Mouse (Mus musculus) heart, embryonic 13.5 days (tissue): ENCODE results near the gene Trnau1ap. TPM values are rescaled to one million over a fixed set of nuclear protein-coding genes. Genes with fewer than 3 reads are reported as not detected.

Experiments
- ATAC-seq: fragments of 200-750 bp; cut with Nextera tagmentation; 2 replicates; pipeline ENCODE4 v1.8.0; 2017; ENCODE audit warnings: moderate TSS enrichment; ENCODE audit not compliant: insufficient number of reproducible peaks, low FRiP score, low TSS enrichment; ENCODE audit errors: extremely low read depth
- H3K27ac ChIP-seq: fragments of 300-500 bp; sonication (generic); replicated peaks from 2 replicates; pipeline ENCODE4 v1.5.1; 2015; ENCODE audit warnings: moderate library complexity, mild to moderate bottlenecking, inconsistent platforms
- H3K27me3 ChIP-seq: fragments of 300-500 bp; sonication (generic); replicated peaks from 2 replicates; pipeline ENCODE4 v1.6.1; 2015; ENCODE audit warnings: mild to moderate bottlenecking, inconsistent platforms
- H3K36me3 ChIP-seq: fragments of 300-500 bp; sonication (generic); 2 replicates; pipeline ENCODE4 v1.6.1; 2015; ENCODE audit warnings: mild to moderate bottlenecking, inconsistent platforms
- H3K4me1 ChIP-seq: fragments of 300-500 bp; sonication (generic); 2 replicates; pipeline ENCODE4 v1.6.1; 2015; ENCODE audit warnings: inconsistent platforms
- H3K4me2 ChIP-seq: fragments of 300-500 bp; sonication (generic); 2 replicates; pipeline ENCODE4 v1.6.1; 2015; ENCODE audit warnings: inconsistent platforms, mild to moderate bottlenecking, moderate library complexity
- H3K4me3 ChIP-seq: fragments of 300-500 bp; sonication (generic); 2 replicates; pipeline ENCODE4 v1.5.1; 2015; ENCODE audit warnings: moderate library complexity, mild to moderate bottlenecking, inconsistent platforms
- H3K9ac ChIP-seq: fragments of 300-500 bp; sonication (generic); 2 replicates; pipeline ENCODE4 v1.6.1; 2015; ENCODE audit warnings: inconsistent platforms, mild to moderate bottlenecking, moderate library complexity
- H3K9me3 ChIP-seq: fragments of 300-500 bp; sonication (generic); 2 replicates; pipeline ENCODE4 v1.6.1; 2016; ENCODE audit warnings: inconsistent platforms
- WGBS: fragments of 180-500 bp; shearing (Covaris S2); methylation state at CpG from one replicate; pipeline ENCODE4 v1.1.7; 2015; ENCODE audit warnings: mixed read lengths; 5-methylcytosine and 5-hydroxymethylcytosine counted together
- polyA plus RNA-seq: library from polyadenylated mRNA; unstranded; fragments of >200 nt; fragmentation: Nextera tagmentation; extraction: Ambion mirVana; gene quantifications from 2 replicates; pipeline ENCODE4 v1.2.1, GENCODE M21; 2015

Gene Trnau1ap
- polyA plus RNA-seq, 1 experiment from 2014 or later: 61.9 TPM

DNA sequence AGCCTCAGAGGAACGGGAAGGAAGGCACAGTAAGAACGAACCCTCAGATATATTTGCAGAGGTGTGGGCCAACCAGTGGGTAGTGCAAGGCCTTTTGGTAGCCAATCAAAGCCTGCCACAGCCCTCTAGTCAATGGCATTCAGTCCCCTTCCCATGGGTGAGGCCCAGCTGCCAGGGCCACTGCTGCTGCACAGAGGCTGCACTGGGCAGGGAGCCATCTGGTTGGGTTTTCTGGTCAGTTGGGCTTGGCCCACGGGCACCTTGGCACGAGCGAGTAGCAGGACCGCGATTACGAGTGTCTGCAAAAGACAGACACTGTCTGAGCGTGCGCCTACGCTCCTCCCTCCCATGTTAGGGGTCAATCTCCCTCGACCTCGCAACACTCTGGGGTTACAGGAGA, 9.6 kb upstream of the Trnau1ap start:
- no peak for ATAC-seq
- WGBS: 86% methylated on average over 13 of the region's 13 CpGs
- peaks cover 67% of the 10 kb centered on the region for H3K36me3 ChIP-seq
- H3K4me3 ChIP-seq: no peak overlapping the region
- no peak overlapping the region for H3K27ac ChIP-seq
- no peak overlapping the region for H3K9ac ChIP-seq
- no peaks in the 10 kb centered on the region for H3K9me3 ChIP-seq
- no peak overlapping the region for H3K4me2 ChIP-seq
- peaks cover 16% of the 10 kb centered on the region for H3K4me1 ChIP-seq
- H3K27me3 ChIP-seq: no peaks in the 10 kb centered on the region

DNA sequence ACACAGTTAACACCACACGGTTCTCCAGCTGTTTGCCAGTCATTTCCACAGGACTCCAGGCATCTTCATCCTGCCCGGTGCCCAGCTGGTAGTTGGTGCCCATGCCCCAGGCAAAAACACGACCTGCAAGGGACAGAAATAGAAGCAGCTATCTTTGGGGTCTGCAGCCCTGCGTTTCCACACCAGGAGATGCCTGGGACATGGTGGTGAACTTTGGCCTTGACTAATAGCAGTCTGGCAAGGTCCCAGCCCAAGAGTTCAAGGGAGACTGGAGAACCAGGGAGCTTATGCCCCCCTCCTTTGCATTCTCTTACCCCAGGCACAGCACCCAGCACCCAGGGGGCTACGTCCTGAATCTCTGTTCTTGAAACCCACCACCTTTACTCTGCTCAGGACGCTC, 3.5 kb upstream of the Trnau1ap start:
- Histone ChIP-seq H3K36me3 (peaks cover 65% of the 10 kb centered on the region), H3K4me3 (no peak overlapping the region), H3K9me3 (no peaks in the 10 kb centered on the region), H3K27ac (no peak overlapping the region), H3K4me1 (peaks cover 19% of the 10 kb centered on the region), H3K27me3 (no peaks in the 10 kb centered on the region), H3K9ac (no peak overlapping the region), H3K4me2 (no peak overlapping the region)
- WGBS: 63% methylated on average over 6 of the region's 6 CpGs
- ATAC-seq: no peak

DNA sequence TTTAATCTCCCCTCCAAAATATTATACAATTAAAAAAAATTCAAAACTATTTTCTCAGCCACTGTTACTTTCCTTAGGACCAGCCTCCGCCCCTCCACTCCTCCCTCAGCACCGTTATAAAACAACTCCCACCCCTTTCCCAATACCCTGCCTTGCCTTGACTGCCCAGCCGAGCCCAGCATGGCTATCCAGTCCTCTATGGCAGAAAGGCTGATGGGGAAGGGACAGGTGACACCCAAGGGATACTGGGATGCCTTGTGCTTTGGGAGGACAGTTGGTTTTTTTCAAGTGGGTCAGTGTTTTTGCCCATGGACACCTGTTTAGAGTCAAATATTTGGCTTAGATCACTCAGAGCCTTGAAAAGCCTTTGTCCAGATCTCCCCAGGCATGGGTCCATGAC, 2.6 kb upstream of the Trnau1ap start:
- ATAC-seq: no peak
- Histone ChIP-seq H3K27ac (no peak overlapping the region), H3K4me2 (no peak overlapping the region), H3K4me3 (no peak overlapping the region), H3K36me3 (peaks cover 56% of the 10 kb centered on the region), H3K4me1 (peaks cover 21% of the 10 kb centered on the region), H3K27me3 (no peaks in the 10 kb centered on the region), H3K9ac (no peak overlapping the region), H3K9me3 (no peaks in the 10 kb centered on the region)
- 87% methylated on average over 3 of the region's 3 CpGs for WGBS

DNA sequence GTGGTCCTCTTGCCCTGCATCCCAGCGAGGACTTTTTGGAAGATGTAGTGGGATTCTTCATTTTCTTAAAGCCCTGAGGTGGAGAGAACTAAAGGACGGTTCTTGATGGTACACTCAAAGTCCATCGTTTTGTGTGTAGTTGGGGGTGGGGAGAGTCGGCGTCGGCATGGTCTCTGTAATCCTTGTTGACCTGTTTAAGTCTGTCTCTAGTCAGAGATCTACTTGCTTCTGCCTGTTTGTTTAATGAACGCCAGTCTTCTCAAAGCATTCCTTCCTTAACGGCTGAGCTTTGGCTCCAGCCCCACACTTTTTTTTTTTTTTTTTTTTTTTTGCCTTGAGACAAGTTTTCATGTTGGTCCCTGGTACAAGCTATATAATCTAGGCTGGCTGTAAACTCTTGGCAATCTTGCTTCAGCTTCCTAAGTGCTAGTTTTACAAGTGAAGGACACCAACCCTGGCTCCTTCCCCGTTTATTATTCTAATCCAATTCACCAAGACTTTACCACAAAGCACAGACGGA, 557 bp upstream of the Trnau1ap start:
- Histone ChIP-seq H3K9me3 (no peaks in the 10 kb centered on the region), H3K9ac (peak overlapping the region; percentile 94), H3K27ac (peak overlapping the region; percentile 90), H3K4me3 (peak overlapping the region; percentile 85), H3K36me3 (peaks cover 47% of the 10 kb centered on the region), H3K27me3 (no peaks in the 10 kb centered on the region), H3K4me2 (peak overlapping the region; percentile 83), H3K4me1 (peaks cover 21% of the 10 kb centered on the region)
- no peak for ATAC-seq
- 11% methylated on average over 10 of the region's 10 CpGs for WGBS

DNA sequence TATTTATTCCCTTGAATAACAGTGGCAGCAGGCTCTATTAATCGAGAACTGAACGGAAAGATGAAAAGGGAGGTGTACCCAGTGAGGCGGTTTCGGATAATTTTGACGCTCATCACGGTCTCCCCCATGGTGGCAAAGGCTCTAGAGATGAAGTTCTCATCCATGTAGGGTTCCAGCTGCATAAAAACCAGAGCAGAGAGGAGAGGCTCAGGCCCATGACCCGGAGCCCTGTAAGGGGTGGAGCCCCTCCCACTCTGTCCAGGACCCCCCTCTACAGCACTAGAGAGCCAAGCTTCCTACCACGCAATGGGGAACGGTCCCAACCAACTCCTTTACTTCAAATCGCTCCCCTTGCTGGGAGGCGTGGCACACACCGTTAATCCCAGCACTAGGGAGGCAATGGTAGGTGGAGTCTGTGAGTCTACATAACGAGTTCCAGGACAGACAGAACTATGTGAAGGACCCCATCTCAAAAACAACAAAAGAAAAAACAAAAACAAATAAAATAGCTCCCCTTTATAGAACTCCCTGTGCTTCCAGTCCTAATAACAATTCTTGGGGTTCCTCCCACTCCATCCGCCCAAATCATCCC, 851 bp downstream of the Trnau1ap start:
- 46% methylated on average over 14 of the region's 14 CpGs for WGBS
- ATAC-seq: no peak

DNA sequence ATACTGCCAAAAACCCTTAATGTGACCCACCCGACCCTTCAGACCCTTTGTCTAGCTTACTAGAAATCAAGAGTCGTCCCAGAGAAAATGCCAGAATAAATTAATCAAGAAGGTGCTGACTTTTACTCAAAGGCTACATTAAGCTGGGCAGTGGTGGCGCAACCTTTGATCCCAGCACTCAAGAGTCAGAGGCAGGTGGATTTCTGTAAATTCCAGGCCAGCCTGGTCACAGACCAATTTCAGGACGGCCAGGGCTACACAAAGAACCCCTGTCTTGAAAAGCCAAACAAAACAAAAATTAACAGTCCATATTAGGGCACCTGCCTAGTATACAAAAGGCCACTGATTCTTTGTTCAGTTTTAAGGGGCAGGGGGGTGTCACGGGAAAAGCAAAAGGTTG, 2.9 kb downstream of the Trnau1ap start:
- Histone ChIP-seq H3K9ac (no peak overlapping the region), H3K4me2 (no peak overlapping the region), H3K4me1 (peaks cover 17% of the 10 kb centered on the region), H3K27me3 (no peaks in the 10 kb centered on the region), H3K27ac (no peak overlapping the region), H3K9me3 (no peaks in the 10 kb centered on the region), H3K36me3 (peaks cover 46% of the 10 kb centered on the region), H3K4me3 (no peak overlapping the region)
- WGBS: 79% methylated on average over 5 of the region's 5 CpGs
- ATAC-seq: no peak

More for the DNA sequence above, 851 bp downstream of the Trnau1ap start:
- H3K4me3 ChIP-seq: peak overlapping the region; percentile 85
- H3K4me2 ChIP-seq: peak overlapping the region; percentile 83
- peak overlapping the region; percentile 94 for H3K9ac ChIP-seq
- H3K4me1 ChIP-seq: peaks cover 21% of the 10 kb centered on the region
- peaks cover 47% of the 10 kb centered on the region for H3K36me3 ChIP-seq
- H3K27ac ChIP-seq: peak overlapping the region; percentile 90
- no peaks in the 10 kb centered on the region for H3K9me3 ChIP-seq
- no peaks in the 10 kb centered on the region for H3K27me3 ChIP-seq

DNA sequence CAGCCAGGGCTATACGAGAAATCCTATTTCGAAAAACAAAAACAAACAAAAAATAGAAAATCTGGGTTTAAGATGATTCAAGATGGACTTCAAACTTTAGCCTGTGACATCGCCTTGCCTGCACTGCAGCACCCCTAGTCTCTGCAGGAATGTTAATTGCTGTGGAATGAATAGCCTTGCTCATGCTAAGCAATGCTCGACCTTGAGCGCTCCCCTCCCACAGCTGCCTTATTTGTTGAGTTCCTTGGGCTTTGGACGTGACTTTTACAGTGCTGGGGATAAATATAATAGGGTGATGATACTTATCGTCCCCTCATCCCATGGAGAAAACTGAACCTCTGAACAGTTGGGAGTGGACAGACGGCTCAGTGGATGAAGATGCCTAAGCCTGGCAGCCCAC, 13.6 kb downstream of the Trnau1ap start:
- H3K4me2 ChIP-seq: no peak overlapping the region
- H3K4me3 ChIP-seq: no peak overlapping the region
- H3K36me3 ChIP-seq: peaks cover 93% of the 10 kb centered on the region
- H3K27me3 ChIP-seq: no peaks in the 10 kb centered on the region
- 70% methylated on average over 8 of the region's 8 CpGs for WGBS
- H3K27ac ChIP-seq: 0 out of 2 replicates have a peak overlapping the region, but pooled peaks have one; percentile 20
- H3K9ac ChIP-seq: no peak overlapping the region
- no peak for ATAC-seq
- H3K9me3 ChIP-seq: no peaks in the 10 kb centered on the region
- peaks cover 8% of the 10 kb centered on the region for H3K4me1 ChIP-seq

DNA sequence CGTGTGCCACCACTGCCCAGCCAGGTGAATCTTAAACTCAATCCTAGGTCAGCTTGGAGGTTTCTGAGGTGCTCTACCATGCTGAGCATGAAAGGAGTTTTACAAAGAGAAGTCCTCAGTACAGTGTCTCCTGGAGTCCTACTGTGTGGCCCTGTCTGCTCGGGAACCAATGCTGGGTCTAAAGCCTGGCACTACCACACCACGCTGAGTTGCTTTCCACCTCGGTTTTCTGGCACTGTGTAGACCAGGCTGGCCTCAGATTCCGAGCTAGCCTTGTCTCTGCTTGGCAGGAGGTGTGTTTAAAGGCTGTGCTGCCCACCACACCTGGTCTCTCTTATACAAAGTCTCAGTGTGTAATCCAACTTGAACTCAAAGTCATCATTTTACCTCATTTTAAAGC, 16.7 kb downstream of the Trnau1ap start:
- ATAC-seq: no peak

GRCm38 (mm10) chr4:132311801-132312200, 17.5 kb downstream of the Trnau1ap start:
- no peaks in the 10 kb centered on the region for H3K27me3 ChIP-seq
- H3K27ac ChIP-seq: 0 out of 2 replicates have a peak overlapping the region, but pooled peaks have one; percentile 12
- no peak overlapping the region for H3K4me3 ChIP-seq
- ATAC-seq: no peak
- no peaks in the 10 kb centered on the region for H3K9me3 ChIP-seq
- no peak overlapping the region for H3K4me2 ChIP-seq
- H3K36me3 ChIP-seq: peaks cover 66% of the 10 kb centered on the region
- WGBS: 48% methylated on average over 3 of the region's 3 CpGs
- peaks cover 23% of the 10 kb centered on the region for H3K4me1 ChIP-seq
- no peak overlapping the region for H3K9ac ChIP-seq

More for the DNA sequence above, 16.7 kb downstream of the Trnau1ap start:
- Histone ChIP-seq H3K36me3 (peaks cover 75% of the 10 kb centered on the region), H3K4me2 (no peak overlapping the region), H3K4me1 (peaks cover 23% of the 10 kb centered on the region), H3K4me3 (no peak overlapping the region), H3K9me3 (no peaks in the 10 kb centered on the region), H3K27ac (no peak overlapping the region), H3K27me3 (no peaks in the 10 kb centered on the region), H3K9ac (no peak overlapping the region)
- 85% methylated on average over 5 of the region's 5 CpGs for WGBS

GRCm38 (mm10) chr4:132311209-132311608, 18.1 kb downstream of the Trnau1ap start:
- H3K4me1 ChIP-seq: peaks cover 23% of the 10 kb centered on the region
- 38% methylated on average over 1 of the region's 1 CpGs for WGBS
- H3K9ac ChIP-seq: no peak overlapping the region
- H3K4me2 ChIP-seq: no peak overlapping the region
- ATAC-seq: no peak
- no peaks in the 10 kb centered on the region for H3K9me3 ChIP-seq
- peaks cover 60% of the 10 kb centered on the region for H3K36me3 ChIP-seq
- no peak overlapping the region for H3K4me3 ChIP-seq
- H3K27ac ChIP-seq: no peak overlapping the region
- H3K27me3 ChIP-seq: no peaks in the 10 kb centered on the region

- H3K4me3 ChIP-seq: peak overlapping the region; percentile 93
- 29% methylated on average over 10 of the region's 10 CpGs for WGBS
- no peaks in the 10 kb centered on the region for H3K27me3 ChIP-seq
- H3K9me3 ChIP-seq: no peaks in the 10 kb centered on the region
- H3K9ac ChIP-seq: peak overlapping the region; percentile 97
- ATAC-seq: no peak
- peak overlapping the region; percentile 96 for H3K4me2 ChIP-seq
- H3K4me1 ChIP-seq: peaks cover 15% of the 10 kb centered on the region
- peak overlapping the region; percentile 92 for H3K27ac ChIP-seq
- H3K36me3 ChIP-seq: peaks cover 51% of the 10 kb centered on the region
Observed at GRCm38 (mm10) chr4:132309849-132310472, 19.4 kb downstream of the Trnau1ap start.
